Mouse (Mus musculus) ES-E14 (cell line): ENCODE measurements around the gene Mark1. TPM values are rescaled to one million over a fixed set of nuclear protein-coding genes. Genes with fewer than 3 reads are reported as not detected.

Experiments
- DNase-seq: peaks from one replicate; pipeline ENCODE4 v3.0.0-alpha.2; 2013; ENCODE audit warnings: low read depth, low spot score
- H3K27ac ChIP-seq: 2 replicates; pipeline ENCODE4 v1.5.1; 2012; ENCODE audit warnings: low read depth, mild to moderate bottlenecking, low read length, moderate library complexity, mixed read lengths; ENCODE audit not compliant: poor library complexity, insufficient read depth, severe bottlenecking
- H3K36me3 ChIP-seq: 2 replicates; pipeline ENCODE4 v1.6.1; 2012; ENCODE audit warnings: mild to moderate bottlenecking, low read length, moderate library complexity, mixed read lengths; ENCODE audit not compliant: control insufficient read depth, poor library complexity, insufficient read depth, severe bottlenecking
- H3K4me1 ChIP-seq, 2 experiments: fragments of 150-350 bp in 1 of 2; sonication (generic) in 1 of 2; 2 replicates each; pipeline ENCODE4 v1.6.1; 2012; ENCODE audit warnings: low read length in 2 of 2, mild to moderate bottlenecking in 1 of 2, mixed read lengths in 1 of 2; ENCODE audit not compliant: control insufficient read depth in 2 of 2, insufficient read depth in 2 of 2, poor library complexity in 1 of 2
- H3K4me3 ChIP-seq, 2 experiments: fragments of 150-350 bp in 1 of 2; sonication (generic) in 1 of 2; 2 replicates each; pipeline ENCODE4 v1.5.1; 2012; ENCODE audit warnings: low read length in 2 of 2, low read depth in 1 of 2, mild to moderate bottlenecking in 1 of 2, mixed read lengths in 1 of 2; ENCODE audit not compliant: insufficient read depth in 1 of 2, poor library complexity in 1 of 2, severe bottlenecking in 1 of 2
- H3K9ac ChIP-seq: 2 replicates; pipeline ENCODE4 v1.6.1; 2012; ENCODE audit warnings: low read depth, mild to moderate bottlenecking, low read length, mixed read lengths; ENCODE audit not compliant: poor library complexity, insufficient read depth, severe bottlenecking
- H3K9me3 ChIP-seq: fragments of 150-350 bp; sonication (generic); 2 replicates; pipeline ENCODE4 v1.6.1; 2012; ENCODE audit warnings: low read depth, mild to moderate bottlenecking, low read length; ENCODE audit not compliant: control insufficient read depth, insufficient read depth
- CHD2 ChIP-seq: IDR thresholded peaks from 2 replicates; pipeline ENCODE4 v1.6.1; 2014; ENCODE audit warnings: mild to moderate bottlenecking, low read depth, low read length, inconsistent platforms
- HCFC1 ChIP-seq: IDR thresholded peaks from 2 replicates; pipeline ENCODE4 v1.6.1; 2012; ENCODE audit warnings: low read length, inconsistent platforms, borderline replicate concordance; ENCODE audit not compliant: insufficient read depth
- MAFK ChIP-seq: IDR thresholded peaks from 2 replicates; pipeline ENCODE4 v1.6.1; 2014; ENCODE audit warnings: mild to moderate bottlenecking, low read depth, low read length, inconsistent platforms; ENCODE audit not compliant: insufficient read depth
- ZC3H11A ChIP-seq: IDR thresholded peaks from 2 replicates; pipeline ENCODE4 v1.6.1; 2012; ENCODE audit warnings: low read depth, mild to moderate bottlenecking, inconsistent platforms, low read length, borderline replicate concordance
- ZNF384 ChIP-seq: IDR thresholded peaks from 2 replicates; pipeline ENCODE4 v1.6.1; 2012; ENCODE audit warnings: low read depth, low read length, inconsistent platforms
- in situ Hi-C, 2 experiments: fragments of 600-800 bp; cut with MboI; formaldehyde crosslinking; loops; one replicate each; pipeline ENCODE4 v1.15.1; 2025; ENCODE audit warnings: low sequenced_read_pairs in 2 of 2, inconsistent platforms in 1 of 2; ENCODE audit not compliant: unreplicated experiment in 2 of 2
- total RNA-seq: library from RNA; depleted of rRNA; stranded (reverse); fragments of 300-350 nt; gene quantifications from 2 replicates; pipeline ENCODE4 v1.2.3, GENCODE M21; 2012

Gene Mark1
- total RNA-seq, 1 experiment, result 3.6 TPM

DNA sequence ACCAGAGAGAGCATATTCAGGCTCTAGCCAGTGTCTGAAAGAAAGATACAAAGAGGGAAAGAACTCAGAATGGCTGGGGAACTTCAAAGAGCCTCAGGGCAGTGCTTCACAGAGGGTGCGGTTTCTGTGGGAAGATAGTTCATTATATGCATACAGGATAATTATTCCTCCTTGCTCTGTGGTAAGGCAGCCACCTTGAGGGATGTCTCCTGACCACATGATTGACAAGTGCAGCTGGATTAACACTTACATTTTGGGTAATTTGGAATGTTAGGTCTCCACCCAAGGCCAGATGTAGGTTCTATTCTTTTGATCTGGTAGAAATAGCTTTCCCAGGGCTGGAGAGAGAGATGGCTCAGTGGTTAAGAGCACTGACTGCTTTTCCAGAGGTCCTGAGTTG is 113.2 kb downstream of the Mark1 start:
- no peak overlapping the region for H3K27ac ChIP-seq
- no peak for DNase-seq
- in situ Hi-C loops, result no loop called here
- H3K9me3 ChIP-seq, result no peaks in the 10 kb centered on the region
- no peaks in the 10 kb centered on the region for H3K36me3 ChIP-seq
- no peak overlapping the region for H3K9ac ChIP-seq
- H3K4me3 ChIP-seq, result no peak overlapping the region
- TF ChIP-seq MAFK (no peak), HCFC1 (no peak), ZNF384 (no peak), ZC3H11A (no peak), CHD2 (no peak)
- H3K4me1 ChIP-seq, result no peaks in the 10 kb centered on the region

DNA sequence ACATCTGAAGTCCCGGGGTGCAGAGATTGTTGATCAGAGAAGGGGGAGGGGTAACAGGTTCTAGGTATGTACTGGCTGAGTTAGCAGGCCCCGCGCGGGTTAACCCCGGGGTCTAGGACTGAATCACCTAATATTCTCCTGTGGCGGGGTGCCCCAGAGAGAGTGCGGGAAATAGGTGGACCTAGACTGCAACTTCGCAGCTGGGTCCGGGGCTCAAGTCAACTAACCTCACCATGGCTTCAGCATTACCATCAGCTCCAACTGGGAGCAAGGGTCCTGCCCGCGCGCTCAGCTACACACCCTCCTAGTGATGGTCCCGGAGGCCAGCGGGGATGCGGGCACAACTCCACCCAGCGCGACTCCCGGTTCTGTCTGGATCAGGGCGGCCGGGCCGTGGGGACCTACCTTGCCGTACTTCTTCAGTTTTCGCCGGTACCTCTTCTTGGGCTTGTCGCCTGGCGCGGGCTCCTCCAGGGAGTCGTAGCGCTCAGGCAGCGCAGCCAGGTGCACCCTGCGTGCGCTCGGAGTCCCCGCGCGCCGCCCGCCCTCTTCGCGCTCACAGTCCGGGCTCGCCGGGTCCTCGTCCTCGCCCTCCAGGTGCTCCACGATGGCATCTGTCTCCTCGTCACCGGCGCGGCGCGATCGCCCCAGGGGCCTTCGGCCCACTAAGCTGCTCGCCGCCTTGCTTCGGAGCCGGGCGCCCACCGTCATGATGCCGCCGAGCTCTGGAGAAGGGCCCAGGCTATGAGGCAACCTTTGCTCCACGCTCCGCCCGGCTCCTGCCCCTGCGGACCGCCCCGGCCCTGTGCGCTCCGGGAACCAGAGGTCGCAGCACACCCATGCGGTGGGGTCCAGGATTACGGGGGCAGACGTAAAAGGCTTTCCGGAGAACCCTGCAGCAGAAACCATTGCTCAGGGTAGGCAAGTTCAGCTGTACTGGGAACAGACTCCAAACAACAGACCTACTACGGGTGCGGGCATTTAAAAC is 116.8 kb downstream of the Mark1 start, which contains the start of gene C130074G19Rik:
Gene C130074G19Rik, minus strand, starts transcription at position 938 of the 988 bp plus-strand sequence.
- in situ Hi-C loops, result no loop called here
- no peaks in the 10 kb centered on the region for H3K4me1 ChIP-seq
- TF ChIP-seq HCFC1, result 0 out of 2 replicates have a peak, but pooled peaks have one; percentile 36
- TF ChIP-seq CHD2, result no peak

DNA sequence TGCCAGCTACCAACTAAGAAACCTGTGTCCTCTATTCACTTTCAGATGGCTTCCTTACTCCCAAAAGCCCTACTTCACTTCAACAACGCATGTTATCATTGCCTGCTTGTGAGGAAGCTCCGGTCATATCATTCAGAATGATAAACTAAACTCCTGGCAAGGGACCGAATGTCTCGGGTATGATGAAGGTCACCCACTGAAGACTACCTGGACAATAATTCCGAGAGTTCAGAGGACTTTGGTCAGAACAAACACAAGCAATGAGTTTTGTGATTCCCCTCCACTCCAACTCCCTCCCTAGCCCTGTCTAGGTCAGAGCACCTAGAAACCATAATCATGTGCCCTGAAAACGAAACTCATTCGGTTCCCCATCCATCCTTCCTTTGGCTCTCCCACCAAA is 117.5 kb downstream of the Mark1 start:
- TF ChIP-seq CHD2, result no peak
- no peak for TF ChIP-seq ZC3H11A
- no peak for TF ChIP-seq HCFC1
- no peak for TF ChIP-seq MAFK
- no peak for TF ChIP-seq ZNF384
- no peak overlapping the region for H3K9ac ChIP-seq
- H3K9me3 ChIP-seq, result no peaks in the 10 kb centered on the region
- no peaks in the 10 kb centered on the region for H3K36me3 ChIP-seq
- H3K4me1 ChIP-seq, result no peaks in the 10 kb centered on the region
- no peak overlapping the region for H3K27ac ChIP-seq
- in situ Hi-C loops, result no loop called here
- no peak for DNase-seq
- H3K4me3 ChIP-seq, result peak overlapping the region in 1 of 2 experiments; percentile 75; a peak in 1 of 4 replicates

More for the DNA sequence above, 116.8 kb downstream of the Mark1 start, which contains the start of gene C130074G19Rik:
- peak within 1 kb of the TSS; percentile 65 to 75 for H3K4me3 ChIP-seq
- H3K36me3 ChIP-seq, result no peaks in the 10 kb centered on the region
- no peaks in the 10 kb centered on the region for H3K9me3 ChIP-seq
- H3K9ac ChIP-seq, result peak within 1 kb of the TSS; percentile 56
- peak; percentile 62 for DNase-seq
- H3K27ac ChIP-seq, result no peak within 1 kb of the TSS

DNA sequence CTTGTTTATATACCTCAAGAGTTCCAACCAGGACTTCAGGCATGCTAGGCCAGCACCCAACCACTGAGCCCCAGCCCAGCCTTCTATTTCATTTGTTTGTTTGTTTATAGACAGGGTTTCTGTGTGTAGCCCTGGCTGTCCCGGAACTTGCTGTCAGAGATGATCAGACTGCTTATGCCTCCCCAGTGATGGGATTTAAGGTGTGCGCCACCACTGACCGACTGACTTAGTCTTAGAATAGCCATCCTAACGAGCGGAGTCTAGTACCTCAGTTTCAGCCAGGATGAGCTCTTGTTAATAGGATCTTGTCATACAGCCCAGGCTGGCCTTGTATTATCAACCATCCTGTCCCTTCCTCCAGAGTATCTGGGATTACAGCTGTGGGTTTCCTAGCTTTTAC is 118.2 kb downstream of the Mark1 start:
- Histone ChIP-seq H3K27ac (no peak overlapping the region), H3K9ac (no peak overlapping the region), H3K36me3 (no peaks in the 10 kb centered on the region), H3K4me3 (no peak overlapping the region), H3K4me1 (no peaks in the 10 kb centered on the region), H3K9me3 (no peaks in the 10 kb centered on the region)
- TF ChIP-seq ZNF384 (no peak), MAFK (no peak), ZC3H11A (no peak), HCFC1 (no peak), CHD2 (no peak)
- in situ Hi-C loops, result no loop called here
- no peak for DNase-seq
